ENCODE assay signal across 27 mouse cellular contexts in genomic region chr19:18831196-18831595, GRCm38 (mm10).
A peak's percentile ranks its signal among the peaks of the same experiment; 100 is the strongest.
DNase-seq lines count a peak whose midpoint lies in the region; ATAC-seq and TF ChIP-seq lines count a peak whose summit lies in the region.
"Had no signal": no experiment of that assay in that cellular context is flagged by ENCODE, and none has a peak within 500 bp of the region (broad histone marks: within the 10 kb centered on the region; RNA-seq: fewer than 3 reads in every experiment).

No protein-coding gene starts in this region.

- H3K27ac ChIP-seq in cerebellum, adult 2 months (ENCODE audit: insufficient read depth, low read length) = no peak overlapping the region
- H3K27ac ChIP-seq in lung, embryonic 15.5 days = no peak overlapping the region
- no peak overlapping the region for H3K27ac ChIP-seq in midbrain, embryonic 11.5 days (ENCODE audit: low read depth, low read length)
- H3K27ac ChIP-seq: embryonic facial prominence, embryonic 12.5 days; embryonic facial prominence, embryonic 15.5 days; gastrocnemius, adult 2 months; hindbrain, embryonic 10.5 days; hindbrain, embryonic 13.5 days had no signal

- TF ChIP-seq POLR2A in cerebellum, adult 2 months (IDR thresholded peaks at IDR 0.05; ENCODE audit: borderline replicate concordance, insufficient read depth, low read length) = no peak

- H3K27me3 ChIP-seq in cerebellum, adult 2 months (ENCODE audit: control insufficient read depth, insufficient read depth, low read length) = no peaks in the 10 kb centered on the region
- no peaks in the 10 kb centered on the region for H3K27me3 ChIP-seq in lung, embryonic 15.5 days
- H3K27me3 ChIP-seq in midbrain, embryonic 11.5 days (ENCODE audit: control insufficient read depth, insufficient read depth, low read length) = no peaks in the 10 kb centered on the region
- H3K27me3 ChIP-seq: embryonic facial prominence, embryonic 12.5 days; embryonic facial prominence, embryonic 15.5 days; hindbrain, embryonic 13.5 days had no signal

- H3K36me3 ChIP-seq in lung, embryonic 15.5 days = no peaks in the 10 kb centered on the region
- H3K36me3 ChIP-seq in midbrain, embryonic 11.5 days (ENCODE audit: control insufficient read depth, insufficient read depth, low read length) = no peaks in the 10 kb centered on the region
- H3K36me3 ChIP-seq: embryonic facial prominence, embryonic 12.5 days; embryonic facial prominence, embryonic 15.5 days; hindbrain, embryonic 10.5 days; hindbrain, embryonic 13.5 days had no signal

- DNase-seq in cerebellum, adult 2 months = no peak
- DNase-seq in lung, postnatal 14 days = peak; percentile 12
- no peak for DNase-seq in left cerebral cortex, postnatal 4 days
- DNase-seq in midbrain, embryonic 11.5 days (ENCODE audit: low spot score, missing footprints) = no peak
- DNase-seq in retina, embryonic 14.5 days (ENCODE audit: low spot score) = no peak
- no peak for DNase-seq in layer of hippocampus, postnatal 36 days
- DNase-seq: adrenal gland, adult 8-10 months; adrenal gland, postnatal 25 days; B cell, adult 2 months; cerebellum, adult 18-20 months; cerebellum, adult 9-11 months; cerebellum, postnatal 25 days; forebrain, postnatal 0 days; gastrocnemius, adult 2 months; gastrocnemius, postnatal 14 days; heart, adult 11 months; heart, postnatal 36 days had no signal

- 0 out of 2 replicates have a peak, but pooled peaks have one; percentile 10 for ATAC-seq in cerebellum, adult (ENCODE audit: insufficient number of reproducible peaks, low FRiP score, low TSS enrichment)
- ATAC-seq in lung, embryonic 15.5 days (ENCODE audit: borderline replicate concordance, extremely low read depth, low FRiP score, low TSS enrichment) = peak; percentile 35; the same call in 1 of the 2 replicates
- ATAC-seq in midbrain, embryonic 11.5 days (ENCODE audit: low FRiP score) = no peak
- ATAC-seq: activated CD4-positive, CD25-positive, alpha-beta regulatory T cell, adult 4 months; forebrain, embryonic 14.5 days; forebrain, postnatal 0 days; hindbrain, embryonic 16.5 days had no signal

- intact Hi-C loops in left cerebral cortex, postnatal 4 days (cut with DNase I) = loop anchor here (10.0 kb wide), 1 partner anchor 116 kb away; the partner anchor contains the start of gene D030056L22Rik

- no peak for TF ChIP-seq CTCF in cerebellum, adult 2 months (IDR thresholded peaks at IDR 0.05; ENCODE audit: borderline replicate concordance, insufficient read depth, low read depth, low read length)

- H3K4me2 ChIP-seq in lung, embryonic 15.5 days = no peak overlapping the region
- H3K4me2 ChIP-seq in midbrain, embryonic 11.5 days = no peak overlapping the region
- H3K4me2 ChIP-seq: embryonic facial prominence, embryonic 12.5 days; embryonic facial prominence, embryonic 15.5 days; heart, embryonic 11.5 days; hindbrain, embryonic 13.5 days had no signal

- H3K4me1 ChIP-seq in cerebellum, adult 2 months (ENCODE audit: control insufficient read depth, insufficient read depth, low read length) = no peaks in the 10 kb centered on the region
- no peaks in the 10 kb centered on the region for H3K4me1 ChIP-seq in lung, embryonic 15.5 days
- no peaks in the 10 kb centered on the region for H3K4me1 ChIP-seq in midbrain, embryonic 11.5 days (ENCODE audit: control insufficient read depth, insufficient read depth, low read length)
- H3K4me1 ChIP-seq: embryonic facial prominence, embryonic 12.5 days; embryonic facial prominence, embryonic 15.5 days; hindbrain, embryonic 10.5 days; hindbrain, embryonic 13.5 days had no signal

- 82% methylated on average over 3 of the region's 3 CpGs for WGBS in cerebellum, adult 2 months
- WGBS in lung, embryonic 15.5 days = 62% methylated on average over 3 of the region's 3 CpGs
- WGBS in midbrain, embryonic 11.5 days = 86% methylated on average over 3 of the region's 3 CpGs

- no peaks in the 10 kb centered on the region for H3K9me3 ChIP-seq in lung, embryonic 15.5 days
- H3K9me3 ChIP-seq in midbrain, embryonic 11.5 days (ENCODE audit: control insufficient read depth, low read length) = no peaks in the 10 kb centered on the region
- H3K9me3 ChIP-seq: embryonic facial prominence, embryonic 12.5 days; embryonic facial prominence, embryonic 15.5 days; hindbrain, embryonic 10.5 days; hindbrain, embryonic 13.5 days had no signal

- no peak overlapping the region for H3K4me3 ChIP-seq in cerebellum, adult 2 months (replicated peaks; ENCODE audit: insufficient read depth, low read depth, low read length)
- H3K4me3 ChIP-seq in lung, embryonic 15.5 days = no peak overlapping the region
- no peak overlapping the region for H3K4me3 ChIP-seq in midbrain, embryonic 11.5 days (ENCODE audit: low read depth, low read length)
- H3K4me3 ChIP-seq: embryonic facial prominence, embryonic 12.5 days; embryonic facial prominence, embryonic 15.5 days; gastrocnemius, adult 2 months; hindbrain, embryonic 10.5 days; hindbrain, embryonic 13.5 days had no signal

- no peak overlapping the region for H3K9ac ChIP-seq in lung, embryonic 15.5 days
- H3K9ac ChIP-seq in midbrain, embryonic 11.5 days (ENCODE audit: low read length) = no peak overlapping the region
- H3K9ac ChIP-seq: embryonic facial prominence, embryonic 12.5 days; embryonic facial prominence, embryonic 15.5 days; forebrain, postnatal 0 days; hindbrain, embryonic 13.5 days had no signal
